Comparison of ENCODE assay signal across 11 mouse cellular contexts in the genomic region with DNA sequence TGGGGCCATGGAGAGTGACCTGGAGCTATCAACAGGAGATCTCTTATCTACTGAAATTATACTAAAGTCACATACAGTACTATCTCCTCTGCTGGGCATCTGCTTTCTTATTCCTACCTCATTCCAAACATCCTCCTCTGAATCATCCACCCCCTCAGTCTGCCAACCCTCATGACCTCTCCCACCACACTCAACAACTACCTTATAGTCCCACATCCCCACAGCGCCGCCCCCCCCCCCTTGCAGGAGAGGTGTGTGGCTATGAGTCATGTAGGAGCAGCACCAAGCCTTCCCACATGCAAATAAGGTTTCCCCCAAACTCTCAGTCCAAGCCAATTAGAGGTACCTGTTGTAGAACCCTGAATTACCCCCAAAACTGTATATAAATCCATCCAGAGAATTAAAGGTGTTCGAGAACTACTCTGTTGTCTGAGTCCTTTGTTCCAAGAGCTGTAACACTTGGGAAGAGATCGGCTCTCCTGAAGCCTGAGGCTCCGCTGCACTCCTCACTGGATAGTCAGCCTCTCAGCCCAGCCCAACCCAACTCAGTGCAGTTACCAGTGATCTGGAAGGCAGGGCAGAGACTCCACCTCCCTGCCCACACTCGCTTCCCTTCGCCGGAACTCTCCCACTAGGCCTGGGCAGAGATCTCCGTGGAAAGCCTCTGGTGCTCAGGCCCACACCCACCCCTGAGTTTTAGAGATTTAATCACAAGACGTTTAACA.
DNase-seq lines count a peak whose midpoint lies in the region; ATAC-seq and TF ChIP-seq lines count a peak whose summit lies in the region.
"Had no signal": no experiment of that assay in that cellular context is flagged by ENCODE, and none has a peak within 500 bp of the region (broad histone marks: within the 10 kb centered on the region; RNA-seq: fewer than 3 reads in every experiment).

No protein-coding gene starts in this region.

- ATAC-seq in liver, embryonic 15.5 days (ENCODE audit: insufficient read depth): peak; percentile 40; the same call in 1 of the 2 replicates
- ATAC-seq in stomach, postnatal 0 days (ENCODE audit: low FRiP score, low TSS enrichment): 0 out of 2 replicates have a peak, but pooled peaks have one; percentile 35

- H3K27me3 ChIP-seq in liver, embryonic 15.5 days: no peaks in the 10 kb centered on the region
- H3K27me3 ChIP-seq in stomach, postnatal 0 days (ENCODE audit: control insufficient read depth, insufficient read depth, low read length): no peaks in the 10 kb centered on the region
- H3K27me3 ChIP-seq: lung, embryonic 15.5 days had no signal

- no peak for TF ChIP-seq CTCF in gastrocnemius, adult 2 months (IDR thresholded peaks at IDR 0.05)
- no peak for TF ChIP-seq CTCF in stomach, postnatal 0 days (IDR thresholded peaks at IDR 0.05; ENCODE audit: low read depth)

- intact Hi-C loops in gastrocnemius, adult 2 months (cut with DNase I): no loop called here
- intact Hi-C loops in gastrocnemius, postnatal 14 days (cut with DNase I; ENCODE audit: low total_unique reads): no loop called here

- 35% methylated on average over 10 of the region's 10 CpGs for WGBS in liver, embryonic 15.5 days (ENCODE audit: insufficient replicate concordance)
- WGBS in stomach, postnatal 0 days: 52% methylated on average over 10 of the region's 10 CpGs

- H3K9ac ChIP-seq in liver, embryonic 15.5 days: no peak overlapping the region
- H3K9ac ChIP-seq in stomach, postnatal 0 days (ENCODE audit: low read length): no peak overlapping the region
- H3K9ac ChIP-seq: lung, embryonic 15.5 days had no signal

- no peak overlapping the region for H3K27ac ChIP-seq in gastrocnemius, adult 2 months
- 0 out of 2 replicates have a peak overlapping the region, but pooled peaks have one; percentile 30 for H3K27ac ChIP-seq in liver, embryonic 15.5 days (replicated peaks)
- no peak overlapping the region for H3K27ac ChIP-seq in stomach, postnatal 0 days (replicated peaks)
- H3K27ac ChIP-seq: kidney, postnatal 0 days; lung, embryonic 15.5 days had no signal

- no peak overlapping the region for H3K4me2 ChIP-seq in liver, embryonic 15.5 days
- no peak overlapping the region for H3K4me2 ChIP-seq in stomach, postnatal 0 days (replicated peaks; ENCODE audit: low read depth)
- H3K4me2 ChIP-seq: lung, embryonic 15.5 days had no signal

- peaks cover 93% of the 10 kb centered on the region for H3K36me3 ChIP-seq in liver, embryonic 15.5 days (replicated peaks)
- no peaks in the 10 kb centered on the region for H3K36me3 ChIP-seq in stomach, postnatal 0 days (ENCODE audit: control insufficient read depth, insufficient read depth, low read length)

- H3K9me3 ChIP-seq in liver, embryonic 15.5 days (replicated peaks): no peaks in the 10 kb centered on the region
- no peaks in the 10 kb centered on the region for H3K9me3 ChIP-seq in stomach, postnatal 0 days (ENCODE audit: control insufficient read depth, low read length)
- H3K9me3 ChIP-seq: lung, embryonic 15.5 days had no signal

- H3K4me1 ChIP-seq in liver, embryonic 15.5 days (replicated peaks): peaks cover 47% of the 10 kb centered on the region
- H3K4me1 ChIP-seq in stomach, postnatal 0 days (replicated peaks; ENCODE audit: control insufficient read depth, insufficient read depth): no peaks in the 10 kb centered on the region

- H3K4me3 ChIP-seq in gastrocnemius, adult 2 months: no peak overlapping the region
- no peak overlapping the region for H3K4me3 ChIP-seq in liver, embryonic 15.5 days (replicated peaks)
- H3K4me3 ChIP-seq in stomach, postnatal 0 days (ENCODE audit: low read depth, low read length): no peak overlapping the region
- H3K4me3 ChIP-seq: lung, embryonic 15.5 days had no signal

- TF ChIP-seq EP300 in stomach, postnatal 0 days (optimal IDR thresholded peaks at IDR 0.05): no peak

- DNase-seq in gastrocnemius, adult 2 months: peak; percentile 22
- no peak for DNase-seq in gastrocnemius, postnatal 14 days
- peak; percentile 9 for DNase-seq in urinary bladder, postnatal 25 days (ENCODE audit: low spot score)
- no peak for DNase-seq in urinary bladder, postnatal 4 days (ENCODE audit: low spot score in 2 of 2)
- peak; percentile 36 for DNase-seq in stomach, postnatal 0 days (ENCODE audit: low spot score)
- DNase-seq in right cerebral cortex, adult 2 months (ENCODE audit: low spot score in 2 of 2): no peak
- DNase-seq in embryo, embryonic 10 days (ENCODE audit: low spot score): no peak
- DNase-seq: thymus, postnatal 14 days had no signal

Comparison
In these comparisons a context has a peak if more than half of its experiments do, and no peak if none do; other contexts are left out.
1. DNase-seq: peak in gastrocnemius, adult 2 months (single experiment), urinary bladder, postnatal 25 days (single experiment) and stomach, postnatal 0 days (single experiment); none in gastrocnemius, postnatal 14 days (single experiment), urinary bladder, postnatal 4 days (0 of 2), right cerebral cortex, adult 2 months (0 of 2) and embryo, embryonic 10 days (single experiment).